Mouse (Mus musculus) midbrain, embryonic 15.5 days (tissue): Measurements from ENCODE around the gene Runx1. TPM values are rescaled to one million over a fixed set of nuclear protein-coding genes. Genes with fewer than 3 reads are reported as not detected.

Experiments
- ATAC-seq: fragments of 200-750 bp; cut with Nextera tagmentation; replicated peaks from 2 replicates; pipeline ENCODE4 v1.8.0; 2017; ENCODE audit warnings: moderate TSS enrichment
- H3K27ac ChIP-seq: fragments of 300-500 bp; sonication (generic); 2 replicates; pipeline ENCODE4 v1.5.1; 2015; ENCODE audit warnings: mild to moderate bottlenecking, inconsistent platforms
- H3K27me3 ChIP-seq: fragments of 300-500 bp; sonication (generic); replicated peaks from 2 replicates; pipeline ENCODE4 v1.6.1; 2015; ENCODE audit warnings: inconsistent platforms
- H3K36me3 ChIP-seq: fragments of 300-500 bp; sonication (generic); replicated peaks from 2 replicates; pipeline ENCODE4 v1.6.1; 2015; ENCODE audit warnings: inconsistent platforms
- H3K4me1 ChIP-seq: fragments of 300-500 bp; sonication (generic); 2 replicates; pipeline ENCODE4 v1.6.1; 2015; ENCODE audit warnings: inconsistent platforms
- H3K4me2 ChIP-seq: fragments of 300-500 bp; sonication (generic); 2 replicates; pipeline ENCODE4 v1.6.1; 2015; ENCODE audit warnings: inconsistent platforms, mild to moderate bottlenecking, moderate library complexity
- H3K4me3 ChIP-seq: fragments of 300-500 bp; sonication (generic); 2 replicates; pipeline ENCODE4 v1.5.1; 2015; ENCODE audit warnings: mild to moderate bottlenecking, inconsistent platforms
- H3K9ac ChIP-seq: fragments of 300-500 bp; sonication (generic); 2 replicates; pipeline ENCODE4 v1.6.1; 2015; ENCODE audit warnings: mild to moderate bottlenecking, inconsistent platforms
- H3K9me3 ChIP-seq: fragments of 300-500 bp; sonication (generic); 2 replicates; pipeline ENCODE4 v1.6.1; 2016; ENCODE audit warnings: inconsistent platforms
- whole genome bisulfite sequencing: fragments of 180-500 bp; shearing (Covaris S2); methylation state at CpG from one replicate; pipeline ENCODE4 v1.1.7; 2015; ENCODE audit warnings: mixed read lengths; 5-methylcytosine and 5-hydroxymethylcytosine counted together
- polyA plus RNA-seq: library from polyadenylated mRNA; unstranded; fragments of >200 nt; fragmentation: Nextera tagmentation; extraction: Ambion mirVana; gene quantifications from 2 replicates; pipeline ENCODE4 v1.2.1, GENCODE M21; 2015

Runx1 gene
- polyA plus RNA-seq, 1 experiment from 2014 or later, result 0.67 TPM

DNA sequence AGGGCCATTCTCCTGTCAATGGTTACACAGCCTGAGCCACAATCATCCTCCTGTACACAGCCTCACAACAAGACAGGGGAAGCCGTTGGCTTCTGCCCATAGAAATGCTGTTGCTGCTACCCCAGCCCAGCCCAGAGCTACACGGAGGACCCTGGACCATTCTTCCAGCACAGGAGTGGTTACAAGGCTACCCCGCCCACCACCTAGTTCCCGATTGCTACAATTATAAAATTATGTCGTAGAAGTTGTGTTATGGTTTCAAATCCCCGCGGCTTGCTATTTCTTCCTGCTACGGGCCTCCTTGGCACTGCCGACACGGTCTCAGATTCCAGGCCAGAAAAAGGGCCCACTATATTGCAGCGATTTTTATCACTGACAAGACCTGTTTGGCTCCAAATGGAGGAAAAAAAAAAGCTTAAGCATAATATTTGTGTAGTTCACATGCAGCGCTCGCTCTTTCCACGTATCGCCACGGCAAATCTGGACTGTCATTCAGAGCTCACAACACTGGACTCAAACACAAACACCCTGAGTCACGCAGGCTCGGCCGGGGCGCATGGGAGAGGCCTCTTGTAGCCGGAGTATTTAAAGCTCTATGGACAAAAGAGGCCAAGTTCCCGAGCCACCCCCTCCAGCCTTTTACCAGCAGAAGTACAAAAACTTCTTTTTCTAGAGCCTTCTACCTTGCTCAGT lies 180.4 kb downstream of the Runx1 start:
- Histone ChIP-seq H3K4me2 (no peak overlapping the region), H3K27me3 (0 out of 2 replicates have a peak, but pooled peaks cover 3% of the 10 kb centered on the region), H3K27ac (no peak overlapping the region), H3K4me1 (peaks cover 7% of the 10 kb centered on the region; the same call in 1 of the 2 replicates), H3K36me3 (no peaks in the 10 kb centered on the region), H3K4me3 (no peak overlapping the region), H3K9me3 (no peaks in the 10 kb centered on the region), H3K9ac (no peak overlapping the region)
- 61% methylated on average over 22 of the region's 22 CpGs for WGBS
- ATAC-seq, result no peak

GRCm38 (mm10) chr16:92644718-92645422 lies 181.1 kb downstream of the Runx1 start:
- Histone ChIP-seq H3K27ac (no peak overlapping the region), H3K36me3 (no peaks in the 10 kb centered on the region), H3K4me3 (no peak overlapping the region), H3K9me3 (no peaks in the 10 kb centered on the region), H3K4me2 (no peak overlapping the region), H3K4me1 (peaks cover 7% of the 10 kb centered on the region; the same call in 1 of the 2 replicates), H3K9ac (no peak overlapping the region), H3K27me3 (0 out of 2 replicates have a peak, but pooled peaks cover 3% of the 10 kb centered on the region)
- WGBS, result 74% methylated on average over 15 of the region's 15 CpGs
- ATAC-seq, result no peak

GRCm38 (mm10) chr16:92644315-92644714 lies 181.6 kb downstream of the Runx1 start:
- H3K27ac ChIP-seq, result no peak overlapping the region
- no peak overlapping the region for H3K9ac ChIP-seq
- H3K4me3 ChIP-seq, result no peak overlapping the region
- 75% methylated on average over 10 of the region's 10 CpGs for WGBS
- no peak for ATAC-seq
- H3K4me2 ChIP-seq, result no peak overlapping the region
- no peaks in the 10 kb centered on the region for H3K9me3 ChIP-seq
- H3K4me1 ChIP-seq, result peaks cover 7% of the 10 kb centered on the region; the same call in 1 of the 2 replicates
- 0 out of 2 replicates have a peak, but pooled peaks cover 3% of the 10 kb centered on the region for H3K27me3 ChIP-seq
- no peaks in the 10 kb centered on the region for H3K36me3 ChIP-seq

GRCm38 (mm10) chr16:92642283-92642682 lies 183.7 kb downstream of the Runx1 start:
- 93% methylated on average over 8 of the region's 8 CpGs for WGBS

DNA sequence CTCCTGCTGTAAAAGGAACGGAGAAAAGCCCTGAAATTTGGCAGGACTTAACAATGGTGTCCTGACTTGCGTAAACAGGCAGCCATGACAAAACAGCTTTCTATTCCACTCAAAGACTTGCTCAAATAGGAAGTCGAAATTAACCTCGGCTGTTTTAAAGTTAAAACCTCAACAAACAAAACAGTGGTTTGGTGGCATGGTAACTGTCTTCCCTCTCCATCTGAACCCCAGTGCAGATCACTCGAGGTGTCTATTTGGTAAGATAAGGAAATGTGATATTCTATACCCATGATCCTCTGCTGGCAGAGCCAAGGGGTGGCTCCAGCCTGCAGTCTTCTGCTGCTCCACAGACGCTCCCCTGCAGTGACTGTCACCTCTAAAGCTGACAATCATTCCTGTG lies 184.9 kb downstream of the Runx1 start:
- H3K9me3 ChIP-seq, result no peaks in the 10 kb centered on the region
- ATAC-seq, result no peak
- H3K9ac ChIP-seq, result no peak overlapping the region
- peaks cover 4% of the 10 kb centered on the region; the same call in 1 of the 2 replicates for H3K4me1 ChIP-seq
- H3K4me2 ChIP-seq, result no peak overlapping the region
- H3K4me3 ChIP-seq, result no peak overlapping the region
- WGBS, result 69% methylated on average over 6 of the region's 6 CpGs
- 0 out of 2 replicates have a peak, but pooled peaks cover 3% of the 10 kb centered on the region for H3K27me3 ChIP-seq
- no peak overlapping the region for H3K27ac ChIP-seq
- no peaks in the 10 kb centered on the region for H3K36me3 ChIP-seq

More at GRCm38 (mm10) chr16:92642283-92642682, 183.7 kb downstream of the Runx1 start:
- Histone ChIP-seq H3K4me1 (peaks cover 7% of the 10 kb centered on the region; the same call in 1 of the 2 replicates), H3K4me3 (no peak overlapping the region), H3K4me2 (no peak overlapping the region), H3K27ac (no peak overlapping the region), H3K36me3 (no peaks in the 10 kb centered on the region), H3K27me3 (0 out of 2 replicates have a peak, but pooled peaks cover 3% of the 10 kb centered on the region), H3K9me3 (no peaks in the 10 kb centered on the region), H3K9ac (no peak overlapping the region)
- no peak for ATAC-seq

DNA sequence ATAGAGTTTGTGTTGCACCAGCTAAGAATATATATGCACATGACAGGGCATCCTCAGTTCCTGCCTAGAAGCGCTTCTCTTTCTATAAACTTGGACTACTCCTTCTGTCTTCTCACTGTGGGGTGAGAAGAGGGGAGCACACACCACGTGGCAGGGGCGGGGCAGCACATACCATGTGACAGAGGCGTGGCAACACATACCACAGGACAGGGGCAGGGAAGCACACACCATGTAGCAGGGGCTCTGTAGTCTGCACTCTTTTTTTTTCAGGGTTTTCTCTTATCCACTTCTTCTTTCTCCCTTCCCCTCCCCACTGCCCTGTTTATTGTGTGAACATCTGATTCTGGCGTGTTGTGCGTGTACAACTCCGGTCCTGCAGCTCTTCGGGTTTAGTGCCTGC lies 186.9 kb downstream of the Runx1 start:
- H3K27ac ChIP-seq, result no peak overlapping the region
- H3K4me2 ChIP-seq, result no peak overlapping the region
- H3K4me1 ChIP-seq, result no peaks in the 10 kb centered on the region
- no peaks in the 10 kb centered on the region for H3K36me3 ChIP-seq
- no peak overlapping the region for H3K4me3 ChIP-seq
- ATAC-seq, result no peak
- H3K9me3 ChIP-seq, result no peaks in the 10 kb centered on the region
- H3K27me3 ChIP-seq, result no peaks in the 10 kb centered on the region
- WGBS, result 81% methylated on average over 8 of the region's 8 CpGs
- H3K9ac ChIP-seq, result no peak overlapping the region

- H3K36me3 ChIP-seq, result no peaks in the 10 kb centered on the region
- no peak for ATAC-seq
- H3K9ac ChIP-seq, result no peak overlapping the region
- H3K4me2 ChIP-seq, result no peak overlapping the region
- H3K27me3 ChIP-seq, result no peaks in the 10 kb centered on the region
- no peak overlapping the region for H3K4me3 ChIP-seq
- WGBS, result 58% methylated on average over 5 of the region's 5 CpGs
- no peaks in the 10 kb centered on the region for H3K9me3 ChIP-seq
- H3K27ac ChIP-seq, result no peak overlapping the region
- peaks cover 4% of the 10 kb centered on the region; the same call in 1 of the 2 replicates for H3K4me1 ChIP-seq
Measured at GRCm38 (mm10) chr16:92637033-92637432, 188.9 kb downstream of the Runx1 start.

DNA sequence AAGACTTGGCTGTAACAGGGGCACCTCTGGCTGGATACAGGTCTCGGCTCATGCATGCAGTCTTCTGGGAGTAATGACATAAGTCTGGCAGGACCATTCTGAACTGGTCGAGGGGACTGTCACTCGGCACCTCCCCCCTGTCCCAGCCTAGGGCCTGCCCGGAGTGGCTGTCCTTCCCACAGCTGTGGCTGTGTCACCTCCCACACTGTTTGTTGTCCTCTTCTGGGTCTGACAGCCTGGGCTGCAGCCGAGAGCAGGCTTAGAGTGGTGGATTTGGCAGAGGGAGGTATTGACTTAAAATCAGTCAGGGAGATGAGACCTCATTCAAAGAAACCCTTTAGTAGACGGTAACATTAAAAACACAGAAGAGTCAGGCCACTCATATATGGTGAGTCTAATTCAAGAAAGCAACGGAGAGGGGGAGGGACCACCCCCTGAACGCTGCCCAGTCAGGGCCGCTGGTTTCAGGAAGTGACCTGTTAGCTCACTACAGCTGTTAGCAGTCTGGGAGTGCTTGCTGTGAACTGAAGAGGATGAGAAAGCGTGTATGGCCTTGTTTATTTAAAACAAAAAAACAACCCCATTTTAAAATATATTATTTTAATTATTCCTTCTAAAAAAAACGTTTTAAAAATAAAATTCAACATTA lies 193.7 kb downstream of the Runx1 start:
- WGBS, result 17% methylated on average over 11 of the region's 11 CpGs
- Histone ChIP-seq H3K27ac (no peak overlapping the region), H3K27me3 (no peaks in the 10 kb centered on the region), H3K9me3 (no peaks in the 10 kb centered on the region), H3K4me2 (no peak overlapping the region), H3K36me3 (no peaks in the 10 kb centered on the region), H3K9ac (no peak overlapping the region), H3K4me3 (no peak overlapping the region), H3K4me1 (peaks cover 4% of the 10 kb centered on the region; the same call in 1 of the 2 replicates)
- ATAC-seq, result 0 out of 2 replicates have a peak, but pooled peaks have one; percentile 37

DNA sequence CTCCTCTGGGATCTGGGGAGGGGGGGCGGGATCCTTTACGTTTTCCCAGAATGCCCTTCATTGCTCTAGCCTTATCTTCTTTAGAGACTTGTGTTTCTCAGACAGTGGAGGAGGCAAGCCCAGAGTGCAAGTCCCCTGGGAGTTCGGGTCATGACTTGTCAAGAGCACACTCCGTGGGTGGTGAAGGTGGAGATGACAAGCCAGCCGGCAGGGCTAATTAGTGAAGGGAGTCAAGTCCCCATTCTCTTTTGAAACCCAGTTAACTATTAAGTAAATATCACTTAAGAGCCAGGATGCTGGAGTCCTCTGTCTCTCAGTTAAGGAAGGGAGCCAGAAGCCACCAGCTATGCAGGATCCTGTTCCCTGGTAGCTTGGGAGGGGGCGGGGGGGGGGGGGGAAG lies 194.3 kb downstream of the Runx1 start:
- no peak overlapping the region for H3K27ac ChIP-seq
- H3K4me3 ChIP-seq, result no peak overlapping the region
- H3K4me1 ChIP-seq, result peaks cover 4% of the 10 kb centered on the region; the same call in 1 of the 2 replicates
- no peak for ATAC-seq
- H3K27me3 ChIP-seq, result no peaks in the 10 kb centered on the region
- H3K36me3 ChIP-seq, result no peaks in the 10 kb centered on the region
- H3K9me3 ChIP-seq, result no peaks in the 10 kb centered on the region
- no peak overlapping the region for H3K9ac ChIP-seq
- 29% methylated on average over 6 of the region's 6 CpGs for WGBS
- H3K4me2 ChIP-seq, result no peak overlapping the region

GRCm38 (mm10) chr16:92630950-92631349 lies 195.0 kb downstream of the Runx1 start:
- no peak overlapping the region for H3K4me3 ChIP-seq
- H3K27me3 ChIP-seq, result no peaks in the 10 kb centered on the region
- ATAC-seq, result no peak
- no peaks in the 10 kb centered on the region for H3K9me3 ChIP-seq
- peaks cover 4% of the 10 kb centered on the region; the same call in 1 of the 2 replicates for H3K4me1 ChIP-seq
- no peak overlapping the region for H3K4me2 ChIP-seq
- 80% methylated on average over 5 of the region's 5 CpGs for WGBS
- H3K36me3 ChIP-seq, result no peaks in the 10 kb centered on the region
- no peak overlapping the region for H3K27ac ChIP-seq
- H3K9ac ChIP-seq, result no peak overlapping the region

- Histone ChIP-seq H3K4me1 (peaks cover 4% of the 10 kb centered on the region; the same call in 1 of the 2 replicates), H3K4me3 (no peak overlapping the region), H3K9me3 (no peaks in the 10 kb centered on the region), H3K9ac (no peak overlapping the region), H3K27ac (no peak overlapping the region), H3K36me3 (no peaks in the 10 kb centered on the region), H3K27me3 (no peaks in the 10 kb centered on the region), H3K4me2 (no peak overlapping the region)
- ATAC-seq, result no peak
- WGBS, result 94% methylated on average over 7 of the region's 7 CpGs
Measured at GRCm38 (mm10) chr16:92629829-92630228, 196.1 kb downstream of the Runx1 start.

DNA sequence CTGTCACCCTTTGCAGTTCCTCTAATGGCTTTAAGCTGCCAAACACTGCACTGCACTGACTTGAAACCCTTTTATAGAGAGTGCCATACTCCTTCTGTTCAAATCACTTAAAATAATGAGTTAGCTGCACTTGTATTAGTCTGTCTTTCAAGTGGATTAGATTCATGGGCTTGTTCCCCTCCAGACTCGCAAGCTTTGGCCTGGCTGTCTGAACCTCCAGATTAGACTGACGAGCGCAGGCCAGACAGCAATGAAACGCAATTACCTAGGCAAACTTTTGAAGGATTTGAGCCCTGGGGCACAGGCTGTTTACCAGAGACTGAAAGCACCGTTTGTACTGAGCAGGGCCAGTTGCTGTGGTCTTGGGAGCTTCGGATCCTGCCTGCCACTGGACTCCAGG lies 198.7 kb downstream of the Runx1 start:
- H3K27ac ChIP-seq, result no peak overlapping the region
- no peak; the same call in 1 of the 2 replicates for ATAC-seq
- H3K9me3 ChIP-seq, result no peaks in the 10 kb centered on the region
- H3K4me1 ChIP-seq, result peaks cover 3% of the 10 kb centered on the region; the same call in 1 of the 2 replicates
- WGBS, result 17% methylated on average over 6 of the region's 6 CpGs
- no peak overlapping the region for H3K4me2 ChIP-seq
- H3K36me3 ChIP-seq, result no peaks in the 10 kb centered on the region
- H3K9ac ChIP-seq, result no peak overlapping the region
- no peaks in the 10 kb centered on the region for H3K27me3 ChIP-seq
- no peak overlapping the region for H3K4me3 ChIP-seq
